Mouse (Mus musculus): Measurements from ENCODE around the gene Coro1b. TPM values are rescaled to one million over a fixed set of nuclear protein-coding genes. Genes with fewer than 3 reads are reported as not detected.

The Coro1b gene
- polyA plus RNA-seq, 1 experiment from 2014 or later = 176 TPM

DNA sequence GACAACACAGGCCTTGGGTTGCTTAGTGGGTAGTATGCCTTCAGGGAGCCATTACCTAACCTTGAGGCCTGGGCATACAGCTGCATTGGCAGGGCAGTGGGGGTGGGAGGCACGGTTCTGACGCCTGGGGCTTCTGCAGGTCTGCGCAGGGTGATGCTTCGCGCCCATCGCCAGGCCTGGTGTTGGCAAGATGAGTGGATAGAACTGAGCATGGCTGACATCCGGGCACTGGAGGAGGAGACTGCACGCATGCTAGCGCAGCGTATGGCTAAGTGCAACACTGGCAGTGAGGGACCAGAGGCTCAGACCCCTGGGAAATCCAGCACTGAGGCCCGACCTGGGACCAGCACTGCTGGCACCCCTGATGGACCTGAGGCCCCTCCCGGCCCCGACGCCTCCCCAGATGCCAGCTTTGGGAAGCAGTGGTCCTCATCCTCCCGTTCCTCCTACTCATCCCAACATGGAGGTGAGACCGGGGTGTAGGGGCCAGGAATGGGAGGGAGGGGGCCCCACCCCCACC, 43.7 kb upstream of the Coro1b start:
- Histone ChIP-seq H3K4me2 (ENCODE audit: low read depth, low read length) (no peak overlapping the region), H3K9me3 (replicated peaks; ENCODE audit: control insufficient read depth, low read length) (no peaks in the 10 kb centered on the region), H3K4me3 (replicated peaks; ENCODE audit: low read length) (no peak overlapping the region), H3K27me3 (ENCODE audit: control insufficient read depth, insufficient read depth, low read length) (0 out of 2 replicates have a peak, but pooled peaks cover 4% of the 10 kb centered on the region), H3K9ac (ENCODE audit: low read length) (no peak overlapping the region), H3K27ac (ENCODE audit: low read length) (no peak overlapping the region), H3K4me1 (ENCODE audit: control insufficient read depth, insufficient read depth, low read length) (peaks cover 14% of the 10 kb centered on the region), H3K36me3 (ENCODE audit: control insufficient read depth, insufficient read depth, low read length) (no peaks in the 10 kb centered on the region)
- no peak for ATAC-seq (ENCODE audit: insufficient read depth, low FRiP score)
- 89% methylated on average over 16 of the region's 16 CpGs for WGBS

- H3K36me3 ChIP-seq (ENCODE audit: control insufficient read depth, insufficient read depth, low read length) = no peaks in the 10 kb centered on the region
Measured at GRCm38 (mm10) chr19:4106654-4107053, 41.8 kb upstream of the Coro1b start.

DNA sequence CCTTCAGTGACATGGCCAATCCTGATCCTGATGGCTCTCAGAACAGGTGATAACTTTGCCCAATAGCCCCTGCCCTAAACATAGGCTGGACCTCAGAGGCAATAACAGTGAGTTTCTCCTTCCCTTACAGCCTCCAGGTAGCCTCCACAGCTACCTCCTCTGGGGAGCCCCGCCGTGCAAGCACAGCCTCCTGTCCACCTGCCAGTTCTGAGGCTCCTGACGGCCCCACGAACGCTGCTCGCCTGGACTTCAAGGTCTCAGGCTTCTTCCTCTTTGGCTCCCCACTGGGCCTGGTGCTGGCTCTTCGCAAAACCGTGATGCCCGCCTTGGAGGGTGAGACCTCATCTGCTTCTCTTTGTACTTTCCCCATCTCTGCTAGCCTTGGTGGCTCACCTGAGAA, 39.9 kb upstream of the Coro1b start:
- WGBS = 84% methylated on average over 9 of the region's 9 CpGs
- Histone ChIP-seq H3K36me3 (ENCODE audit: control insufficient read depth, insufficient read depth, low read length) (no peaks in the 10 kb centered on the region), H3K27ac (ENCODE audit: low read length) (no peak overlapping the region), H3K9me3 (replicated peaks; ENCODE audit: control insufficient read depth, low read length) (no peaks in the 10 kb centered on the region), H3K4me1 (ENCODE audit: control insufficient read depth, insufficient read depth, low read length) (no peaks in the 10 kb centered on the region; the same call in 1 of the 2 replicates), H3K27me3 (ENCODE audit: control insufficient read depth, insufficient read depth, low read length) (no peaks in the 10 kb centered on the region), H3K4me3 (replicated peaks; ENCODE audit: low read length) (no peak overlapping the region), H3K4me2 (ENCODE audit: low read depth, low read length) (no peak overlapping the region), H3K9ac (ENCODE audit: low read length) (no peak overlapping the region)
- no peak for ATAC-seq (ENCODE audit: insufficient read depth, low FRiP score)

More at GRCm38 (mm10) chr19:4106654-4107053, 41.8 kb upstream of the Coro1b start:
- 90% methylated on average over 14 of the region's 14 CpGs for WGBS
- H3K27ac ChIP-seq (ENCODE audit: low read length) = no peak overlapping the region
- H3K4me2 ChIP-seq (ENCODE audit: low read depth, low read length) = no peak overlapping the region
- H3K4me1 ChIP-seq (ENCODE audit: control insufficient read depth, insufficient read depth, low read length) = no peaks in the 10 kb centered on the region
- no peak overlapping the region for H3K9ac ChIP-seq (ENCODE audit: low read length)
- ATAC-seq (ENCODE audit: insufficient read depth, low FRiP score) = no peak
- H3K9me3 ChIP-seq (replicated peaks; ENCODE audit: control insufficient read depth, low read length) = no peaks in the 10 kb centered on the region
- no peaks in the 10 kb centered on the region for H3K27me3 ChIP-seq (ENCODE audit: control insufficient read depth, insufficient read depth, low read length)
- no peak overlapping the region for H3K4me3 ChIP-seq (replicated peaks; ENCODE audit: low read length)

- ATAC-seq (ENCODE audit: insufficient read depth, low FRiP score) = no peak
Measured at GRCm38 (mm10) chr19:4112063-4112960, 36.1 kb upstream of the Coro1b start.

DNA sequence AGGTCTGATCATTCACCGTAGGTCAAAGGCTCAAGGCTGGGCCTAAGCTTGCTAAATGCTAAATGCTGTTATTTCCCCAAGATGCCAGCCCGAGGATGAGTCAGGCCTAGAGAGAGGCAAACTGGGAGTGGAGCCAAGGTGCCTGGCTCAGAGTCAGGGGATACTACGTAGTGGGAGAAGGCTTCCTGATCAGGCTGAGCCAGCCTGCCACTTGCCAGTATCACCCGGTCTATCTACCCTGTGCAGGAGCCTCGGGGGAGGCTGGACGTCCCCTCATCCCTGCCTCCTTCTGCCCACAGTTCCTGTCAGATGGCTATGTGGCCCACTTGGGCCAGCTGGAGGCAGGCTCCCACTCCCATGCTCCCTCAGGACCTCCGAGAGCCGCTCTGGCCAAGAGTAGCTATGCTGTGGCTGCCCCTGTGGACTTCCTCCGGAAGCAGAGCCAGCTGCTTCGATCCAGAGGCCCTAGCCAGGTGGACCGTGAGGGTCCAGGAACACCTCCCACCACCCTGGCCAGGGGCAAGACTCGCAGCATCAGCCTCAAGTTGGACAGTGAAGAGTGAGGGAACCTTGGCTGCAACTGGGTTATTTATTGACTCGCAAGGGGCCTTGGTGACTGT, 35.1 kb upstream of the Coro1b start:
- Histone ChIP-seq H3K4me2 (ENCODE audit: low read depth, low read length) (no peak overlapping the region), H3K9ac (ENCODE audit: low read length) (peak overlapping the region; percentile 33; the same call in 1 of the 2 replicates), H3K27ac (ENCODE audit: low read length) (peak overlapping the region; percentile 31; the same call in 1 of the 2 replicates), H3K27me3 (ENCODE audit: control insufficient read depth, insufficient read depth, low read length) (no peaks in the 10 kb centered on the region), H3K9me3 (replicated peaks; ENCODE audit: control insufficient read depth, low read length) (no peaks in the 10 kb centered on the region), H3K4me3 (replicated peaks; ENCODE audit: low read length) (no peak overlapping the region), H3K4me1 (ENCODE audit: control insufficient read depth, insufficient read depth, low read length) (no peaks in the 10 kb centered on the region; the same call in 1 of the 2 replicates), H3K36me3 (ENCODE audit: control insufficient read depth, insufficient read depth, low read length) (peaks cover 11% of the 10 kb centered on the region)
- peak; percentile 34; the same call in 1 of the 2 replicates for ATAC-seq (ENCODE audit: insufficient read depth, low FRiP score)
- 66% methylated on average over 13 of the region's 13 CpGs for WGBS

More at GRCm38 (mm10) chr19:4112063-4112960, 36.1 kb upstream of the Coro1b start:
- no peak overlapping the region for H3K27ac ChIP-seq (ENCODE audit: low read length)
- H3K4me2 ChIP-seq (ENCODE audit: low read depth, low read length) = no peak overlapping the region
- H3K4me3 ChIP-seq (replicated peaks; ENCODE audit: low read length) = no peak overlapping the region
- no peaks in the 10 kb centered on the region for H3K27me3 ChIP-seq (ENCODE audit: control insufficient read depth, insufficient read depth, low read length)
- no peaks in the 10 kb centered on the region for H3K9me3 ChIP-seq (replicated peaks; ENCODE audit: control insufficient read depth, low read length)
- no peak overlapping the region for H3K9ac ChIP-seq (ENCODE audit: low read length)
- 89% methylated on average over 26 of the region's 26 CpGs for whole genome bisulfite sequencing
- H3K36me3 ChIP-seq (ENCODE audit: control insufficient read depth, insufficient read depth, low read length) = peaks cover 11% of the 10 kb centered on the region
- no peaks in the 10 kb centered on the region; the same call in 1 of the 2 replicates for H3K4me1 ChIP-seq (ENCODE audit: control insufficient read depth, insufficient read depth, low read length)

- Histone ChIP-seq H3K27ac (ENCODE audit: low read length) (peak overlapping the region; percentile 31; the same call in 1 of the 2 replicates), H3K4me2 (ENCODE audit: low read depth, low read length) (no peak overlapping the region), H3K4me1 (ENCODE audit: control insufficient read depth, insufficient read depth, low read length) (no peaks in the 10 kb centered on the region; the same call in 1 of the 2 replicates), H3K9ac (ENCODE audit: low read length) (peak overlapping the region; percentile 33), H3K27me3 (ENCODE audit: control insufficient read depth, insufficient read depth, low read length) (no peaks in the 10 kb centered on the region), H3K4me3 (replicated peaks; ENCODE audit: low read length) (no peak overlapping the region), H3K9me3 (replicated peaks; ENCODE audit: control insufficient read depth, low read length) (no peaks in the 10 kb centered on the region), H3K36me3 (ENCODE audit: control insufficient read depth, insufficient read depth, low read length) (peaks cover 11% of the 10 kb centered on the region)
- WGBS = 36% methylated on average over 5 of the region's 5 CpGs
- 0 out of 2 replicates have a peak, but pooled peaks have one; percentile 14 for ATAC-seq (ENCODE audit: insufficient read depth, low FRiP score)
Measured at GRCm38 (mm10) chr19:4113806-4114230, 34.6 kb upstream of the Coro1b start.

DNA sequence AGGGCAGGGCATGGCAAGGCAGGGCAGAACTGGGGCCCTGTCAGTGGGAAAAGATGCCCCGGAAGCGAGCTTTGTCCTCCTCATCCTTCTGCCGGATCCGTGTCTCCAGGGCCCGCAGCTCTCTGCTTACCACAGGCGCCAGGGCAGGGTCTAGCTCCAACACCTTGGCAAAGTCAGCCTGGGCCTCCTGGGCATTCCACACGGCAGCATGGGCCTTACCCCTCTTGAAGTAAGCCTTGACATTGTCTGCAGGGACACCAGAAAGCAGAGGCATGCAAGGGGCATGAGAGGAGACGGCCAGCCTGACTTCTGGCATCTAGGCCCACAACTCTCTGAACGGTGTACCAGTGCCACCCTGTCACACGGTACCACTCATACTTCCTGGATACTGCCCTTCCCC, 33.9 kb upstream of the Coro1b start:
- H3K9me3 ChIP-seq (replicated peaks; ENCODE audit: control insufficient read depth, low read length) = no peaks in the 10 kb centered on the region
- H3K9ac ChIP-seq (ENCODE audit: low read length) = no peak overlapping the region
- peaks cover 11% of the 10 kb centered on the region for H3K36me3 ChIP-seq (ENCODE audit: control insufficient read depth, insufficient read depth, low read length)
- no peaks in the 10 kb centered on the region for H3K27me3 ChIP-seq (ENCODE audit: control insufficient read depth, insufficient read depth, low read length)
- no peak for ATAC-seq (ENCODE audit: insufficient read depth, low FRiP score)
- no peak overlapping the region for H3K27ac ChIP-seq (ENCODE audit: low read length)
- H3K4me3 ChIP-seq (replicated peaks; ENCODE audit: low read length) = no peak overlapping the region
- no peaks in the 10 kb centered on the region; the same call in 1 of the 2 replicates for H3K4me1 ChIP-seq (ENCODE audit: control insufficient read depth, insufficient read depth, low read length)
- WGBS = 87% methylated on average over 10 of the region's 10 CpGs
- H3K4me2 ChIP-seq (ENCODE audit: low read depth, low read length) = no peak overlapping the region

- Histone ChIP-seq H3K9ac (ENCODE audit: low read length) (no peak overlapping the region), H3K27ac (ENCODE audit: low read length) (no peak overlapping the region), H3K36me3 (ENCODE audit: control insufficient read depth, insufficient read depth, low read length) (peaks cover 11% of the 10 kb centered on the region)
Measured at GRCm38 (mm10) chr19:4115144-4115543, 33.3 kb upstream of the Coro1b start.

More at GRCm38 (mm10) chr19:4115144-4115543, 33.3 kb upstream of the Coro1b start:
- Histone ChIP-seq H3K9me3 (replicated peaks; ENCODE audit: control insufficient read depth, low read length) (no peaks in the 10 kb centered on the region), H3K27me3 (ENCODE audit: control insufficient read depth, insufficient read depth, low read length) (no peaks in the 10 kb centered on the region), H3K4me3 (replicated peaks; ENCODE audit: low read length) (no peak overlapping the region), H3K4me1 (ENCODE audit: control insufficient read depth, insufficient read depth, low read length) (no peaks in the 10 kb centered on the region; the same call in 1 of the 2 replicates), H3K4me2 (ENCODE audit: low read depth, low read length) (no peak overlapping the region)
- no peak for ATAC-seq (ENCODE audit: insufficient read depth, low FRiP score)
- WGBS = 93% methylated on average over 10 of the region's 10 CpGs
